Mouse (Mus musculus): ENCODE results near the gene Lce1d. TPM values are rescaled to one million over a fixed set of nuclear protein-coding genes. Genes with fewer than 3 reads are reported as not detected.

Lce1d gene
- polyA plus RNA-seq, 1 experiment from 2014 or later, result not detected

DNA sequence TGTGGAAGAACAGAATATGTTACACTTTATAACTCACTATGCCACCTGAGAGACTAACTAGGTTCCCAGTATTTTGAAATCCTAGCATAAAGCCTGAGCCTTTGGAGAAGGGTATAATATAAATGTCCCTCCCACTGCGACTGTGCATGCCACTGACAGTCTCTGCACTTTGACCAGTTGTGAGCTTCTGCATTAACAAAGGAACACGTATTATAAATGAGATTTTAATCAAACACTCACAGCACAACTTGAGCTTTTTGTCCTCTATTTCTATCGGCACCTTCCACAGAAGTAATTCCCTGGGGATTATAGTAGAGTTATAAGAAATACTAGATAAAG lies 48.4 kb downstream of the Lce1d start:
- Histone ChIP-seq H3K36me3 (no peaks in the 10 kb centered on the region), H3K4me2 (no peak overlapping the region), H3K4me3 (no peak overlapping the region), H3K9ac (no peak overlapping the region), H3K9me3 (no peaks in the 10 kb centered on the region), H3K27me3 (no peaks in the 10 kb centered on the region), H3K27ac (replicated peaks) (no peak overlapping the region), H3K4me1 (replicated peaks) (no peaks in the 10 kb centered on the region)
- no peak for ATAC-seq (ENCODE audit: low FRiP score, low read depth)
- WGBS, result 71% methylated on average over 3 of the region's 3 CpGs

GRCm38 (mm10) chr3:92637745-92638652 lies 49.0 kb downstream of the Lce1d start:
- H3K27ac ChIP-seq (replicated peaks), result no peak overlapping the region
- no peak overlapping the region for H3K4me2 ChIP-seq
- peak; percentile 42; the same call in 1 of the 2 replicates for ATAC-seq (ENCODE audit: low FRiP score, low read depth)
- no peaks in the 10 kb centered on the region for H3K4me1 ChIP-seq (replicated peaks)
- H3K9me3 ChIP-seq, result no peaks in the 10 kb centered on the region
- no peak overlapping the region for H3K4me3 ChIP-seq
- H3K27me3 ChIP-seq, result no peaks in the 10 kb centered on the region
- H3K9ac ChIP-seq, result no peak overlapping the region
- 29% methylated on average over 1 of the region's 1 CpGs for WGBS
- no peaks in the 10 kb centered on the region for H3K36me3 ChIP-seq

Other genes starting within 250 kb of the Lce1d start
- not detected in 2 replicates for gene Sprr1b, start 248.4 kb downstream of the Lce1d start, polyA plus RNA-seq (2015; fragmentation: Nextera tagmentation; extraction: Ambion mirVana)
- gene Sprr3, start 228.5 kb downstream of the Lce1d start, polyA plus RNA-seq (2015; fragmentation: Nextera tagmentation; extraction: Ambion mirVana), result not detected in 2 replicates
- not detected in 2 replicates for gene Sprr1a, start 201.3 kb downstream of the Lce1d start, polyA plus RNA-seq (2015; fragmentation: Nextera tagmentation; extraction: Ambion mirVana)
- gene Sprr4, start 186.7 kb downstream of the Lce1d start, polyA plus RNA-seq (2015; fragmentation: Nextera tagmentation; extraction: Ambion mirVana), result not detected in 2 replicates
- gene 2310046K23Rik, start 152.7 kb downstream of the Lce1d start, polyA plus RNA-seq (2015; fragmentation: Nextera tagmentation; extraction: Ambion mirVana), result not detected in 2 replicates
- gene Ivl, start 113.5 kb downstream of the Lce1d start, polyA plus RNA-seq (2015; fragmentation: Nextera tagmentation; extraction: Ambion mirVana), result not detected in 2 replicates
- not detected in 2 replicates for gene Smcp, start 98.2 kb downstream of the Lce1d start, polyA plus RNA-seq (2015; fragmentation: Nextera tagmentation; extraction: Ambion mirVana)
- not detected in 2 replicates for gene 2210017I01Rik, start 79.7 kb downstream of the Lce1d start, polyA plus RNA-seq (2015; fragmentation: Nextera tagmentation; extraction: Ambion mirVana)
- not detected in 2 replicates for gene Lce6a, start 65.5 kb downstream of the Lce1d start, polyA plus RNA-seq (2015; fragmentation: Nextera tagmentation; extraction: Ambion mirVana)
- not detected in 2 replicates for gene Lce1a1, start 38.9 kb downstream of the Lce1d start, polyA plus RNA-seq (2015; fragmentation: Nextera tagmentation; extraction: Ambion mirVana)
- gene Lce1b, start 30.3 kb downstream of the Lce1d start, polyA plus RNA-seq (2015; fragmentation: Nextera tagmentation; extraction: Ambion mirVana), result not detected in 2 replicates
- not detected in 2 replicates for gene Lce1a2, start 16.9 kb downstream of the Lce1d start, polyA plus RNA-seq (2015; fragmentation: Nextera tagmentation; extraction: Ambion mirVana)
- not detected in 2 replicates for gene Lce1c, start 8.0 kb downstream of the Lce1d start, polyA plus RNA-seq (2015; fragmentation: Nextera tagmentation; extraction: Ambion mirVana)
- not detected in 2 replicates for gene Lce1e, start 21.9 kb upstream of the Lce1d start, polyA plus RNA-seq (2015; fragmentation: Nextera tagmentation; extraction: Ambion mirVana)
- not detected in 2 replicates for gene Lce1f, start 33.1 kb upstream of the Lce1d start, polyA plus RNA-seq (2015; fragmentation: Nextera tagmentation; extraction: Ambion mirVana)
- not detected in 2 replicates for gene Gm38119, start 51.9 kb upstream of the Lce1d start, polyA plus RNA-seq (2015; fragmentation: Nextera tagmentation; extraction: Ambion mirVana)
- not detected in 2 replicates for gene Lce1g, start 65.1 kb upstream of the Lce1d start, polyA plus RNA-seq (2015; fragmentation: Nextera tagmentation; extraction: Ambion mirVana)
- gene Lce1h, start 77.9 kb upstream of the Lce1d start, polyA plus RNA-seq (2015; fragmentation: Nextera tagmentation; extraction: Ambion mirVana), result not detected in 2 replicates
- gene Lce1i, start 91.7 kb upstream of the Lce1d start, polyA plus RNA-seq (2015; fragmentation: Nextera tagmentation; extraction: Ambion mirVana), result not detected in 2 replicates
- gene Lce1j, start 103.3 kb upstream of the Lce1d start, polyA plus RNA-seq (2015; fragmentation: Nextera tagmentation; extraction: Ambion mirVana), result not detected in 2 replicates
- gene Lce1k, start 120.7 kb upstream of the Lce1d start, polyA plus RNA-seq (2015; fragmentation: Nextera tagmentation; extraction: Ambion mirVana), result not detected in 2 replicates
- gene Kprp, start 140.0 kb upstream of the Lce1d start, polyA plus RNA-seq (2015; fragmentation: Nextera tagmentation; extraction: Ambion mirVana), result not detected in 2 replicates
- gene Lce1l, start 164.1 kb upstream of the Lce1d start, polyA plus RNA-seq (2015; fragmentation: Nextera tagmentation; extraction: Ambion mirVana), result not detected in 2 replicates
- not detected in 2 replicates for gene 2310050C09Rik, start 183.0 kb upstream of the Lce1d start, polyA plus RNA-seq (2015; fragmentation: Nextera tagmentation; extraction: Ambion mirVana)
- not detected in 2 replicates for gene Lce3a, start 239.0 kb upstream of the Lce1d start, polyA plus RNA-seq (2015; fragmentation: Nextera tagmentation; extraction: Ambion mirVana)
- gene Lce3b, start 245.8 kb upstream of the Lce1d start, polyA plus RNA-seq (2015; fragmentation: Nextera tagmentation; extraction: Ambion mirVana), result not detected in 2 replicates